Mouse (Mus musculus) left cerebral cortex, postnatal 36 days (tissue): Measurements from ENCODE around the gene Ptpn6. TPM values are rescaled to one million over a fixed set of nuclear protein-coding genes. Genes with fewer than 3 reads are reported as not detected.

Experiments
- DNase-seq, 2 experiments: peaks; one replicate each; pipeline ENCODE4 v3.0.0; 2021 to 2022; ENCODE audit warnings: low spot score in 2 of 2, mixed read lengths in 1 of 2
- intact Hi-C: fragments of 180-260 bp; cut with DNase I; formaldehyde crosslinking; loops from one replicate; pipeline ENCODE4 v1.15.1; 2025
- total RNA-seq, 2 experiments: library from RNA; stranded (reverse); gene quantifications; 2 replicates each; pipeline ENCODE4 v1.2.3; 2021

Gene Ptpn6
- total RNA-seq, 2 experiments from 2014 or later, result 3.7 to 6.6 TPM

- intact Hi-C loops, result loop anchor here (2.0 kb wide), 1 partner anchor 17 kb away; the partner anchor contains the start of gene Grcc10
- no peak for DNase-seq
Observed at GRCm38 (mm10) chr6:124757351-124757880, 18.9 kb upstream of the Ptpn6 start.

GRCm38 (mm10) chr6:124756652-124757350 lies 18.3 kb upstream of the Ptpn6 start:
- intact Hi-C loops, result loop anchor here (2.0 kb wide), 1 partner anchor 16 kb away; the partner anchor contains the start of gene Grcc10
- peak; percentile 85 to 86 for DNase-seq

- intact Hi-C loops, result loop anchor here (2.0 kb wide), 1 partner anchor 15 kb away; the partner anchor contains the start of gene Grcc10
- peak in 1 of 2 experiments; percentile 60 for DNase-seq
Observed at GRCm38 (mm10) chr6:124755831-124756595, 17.5 kb upstream of the Ptpn6 start, which contains the start of the genes Gm45234 and Atn1. TSS of gene Gm45234 (minus strand) at chr6:124756021. TSS of gene Atn1 (minus strand) at chr6:124756524.

GRCm38 (mm10) chr6:124755306-124755705 lies 16.8 kb upstream of the Ptpn6 start:
- intact Hi-C loops, result no loop called here

GRCm38 (mm10) chr6:124753861-124754260 lies 15.3 kb upstream of the Ptpn6 start:
- intact Hi-C loops, result no loop called here

More at GRCm38 (mm10) chr6:124755306-124755705, 16.8 kb upstream of the Ptpn6 start:
- no peak for DNase-seq

GRCm38 (mm10) chr6:124750405-124750804 lies 11.9 kb upstream of the Ptpn6 start:
- DNase-seq, result no peak
- intact Hi-C loops, result no loop called here

More at GRCm38 (mm10) chr6:124753861-124754260, 15.3 kb upstream of the Ptpn6 start:
- no peak for DNase-seq

GRCm38 (mm10) chr6:124746654-124747632 lies 8.4 kb upstream of the Ptpn6 start:
- no peak for DNase-seq
- intact Hi-C loops, result no loop called here

GRCm38 (mm10) chr6:124746296-124746605 lies 7.7 kb upstream of the Ptpn6 start:
- intact Hi-C loops, result no loop called here
- no peak for DNase-seq

GRCm38 (mm10) chr6:124745490-124746295 lies 7.2 kb upstream of the Ptpn6 start:
- intact Hi-C loops, result loop anchor here (1.0 kb wide), 1 partner anchor 33 kb away; the partner anchor contains the start of genes Emg1 and Phb2
- peak; percentile 93 to 96 for DNase-seq

GRCm38 (mm10) chr6:124744755-124745321 lies 6.3 kb upstream of the Ptpn6 start:
- DNase-seq, result peak in 1 of 2 experiments; percentile 40
- intact Hi-C loops, result loop anchor here (1.0 kb wide), 1 partner anchor 33 kb away; the partner anchor contains the start of genes Emg1 and Phb2

- intact Hi-C loops, result no loop called here
Observed at GRCm38 (mm10) chr6:124743647-124744046, 5.1 kb upstream of the Ptpn6 start.

GRCm38 (mm10) chr6:124742839-124743514 lies 4.5 kb upstream of the Ptpn6 start:
- intact Hi-C loops, result no loop called here
- DNase-seq, result no peak

More at GRCm38 (mm10) chr6:124743647-124744046, 5.1 kb upstream of the Ptpn6 start:
- DNase-seq, result no peak

- intact Hi-C loops, result loop anchor here (1.0 to 2.0 kb wide), 3 partner anchors 15 to 79 kb away; partner anchors contain the start of genes Atn1, Emg1, Gm45234 and Lpcat3
- no peak for DNase-seq
Observed at GRCm38 (mm10) chr6:124741842-124742241, 3.3 kb upstream of the Ptpn6 start.

GRCm38 (mm10) chr6:124740888-124741761 lies 2.6 kb upstream of the Ptpn6 start, which contains the start of gene Grcc10:
TSS of gene Grcc10 (minus strand) at chr6:124741374.
- DNase-seq, result peak; percentile 88 to 90
- intact Hi-C loops, result loop anchor here (1.0 to 2.0 kb wide), 3 partner anchors 16 to 78 kb away; partner anchors contain the start of genes Atn1, Emg1, Gm45234 and Lpcat3

GRCm38 (mm10) chr6:124740211-124740887 lies 1.8 kb upstream of the Ptpn6 start:
- DNase-seq, result no peak
- intact Hi-C loops, result loop anchor here (2.0 kb wide), 2 partner anchors 16 to 78 kb away; partner anchors contain the start of genes Atn1, Gm45234 and Lpcat3
